Comparison of ENCODE assay signal across 7 mouse cellular contexts in the genomic region with DNA sequence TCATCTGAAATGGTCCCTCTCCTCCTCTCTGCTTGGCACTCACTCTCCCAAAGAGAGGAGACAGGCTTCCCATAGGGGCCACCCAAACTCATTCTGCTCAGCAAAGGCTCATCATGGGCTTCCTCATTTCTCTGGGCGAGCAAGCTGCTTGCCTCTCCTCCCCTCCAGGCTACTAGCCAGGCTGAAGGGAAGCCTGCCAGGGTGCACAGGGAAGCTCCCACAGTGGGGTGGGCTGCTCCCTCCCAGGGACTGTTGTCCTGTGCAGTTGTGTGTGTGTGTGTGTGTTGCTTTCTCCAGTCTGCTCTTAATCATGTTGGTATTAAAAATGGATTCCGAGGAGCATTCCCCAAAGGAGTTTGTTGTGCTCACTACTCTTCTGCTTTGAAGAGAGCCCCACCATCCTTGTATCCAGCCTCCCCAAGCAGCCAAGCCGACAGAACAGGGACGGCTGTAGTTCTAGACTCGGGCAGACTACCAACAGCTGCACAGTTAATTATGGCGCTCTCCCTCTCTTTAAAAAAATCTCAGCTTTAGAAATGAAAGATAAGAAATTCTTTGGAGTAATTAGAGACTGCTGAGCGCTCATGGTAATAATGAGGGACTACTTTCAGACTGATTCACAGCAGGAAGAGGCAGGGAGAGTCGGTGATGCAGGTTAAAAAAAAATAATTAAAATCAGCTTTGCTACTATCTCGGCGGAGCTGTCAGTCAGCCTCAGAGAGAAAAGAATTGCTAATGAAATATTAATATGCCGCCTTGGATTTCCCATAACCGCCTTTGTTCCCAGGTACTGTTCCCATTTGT.
DNase-seq lines count a peak whose midpoint lies in the region; ATAC-seq and TF ChIP-seq lines count a peak whose summit lies in the region.

No protein-coding gene starts in this region.

- no peak for TF ChIP-seq CTCF in lung, embryonic 14.5 days (IDR thresholded peaks at IDR 0.05; ENCODE audit: low read depth)
- no peak for TF ChIP-seq CTCF in lung, postnatal 0 days (IDR thresholded peaks at IDR 0.05)

- 40% methylated on average over 12 of the region's 12 CpGs for WGBS in lung, embryonic 14.5 days
- 51% methylated on average over 12 of the region's 12 CpGs for WGBS in lung, postnatal 0 days
- 3% methylated on average over 12 of the region's 12 CpGs for WGBS in forebrain, embryonic 14.5 days
- WGBS in midbrain, embryonic 11.5 days = 26% methylated on average over 12 of the region's 12 CpGs

- H3K4me1 ChIP-seq in lung, embryonic 14.5 days (ENCODE audit: insufficient read depth) = 0 out of 2 replicates have a peak, but pooled peaks cover 3% of the 10 kb centered on the region
- no peaks in the 10 kb centered on the region for H3K4me1 ChIP-seq in lung, postnatal 0 days (ENCODE audit: insufficient read depth, low read depth, low read length)
- peaks cover 41% of the 10 kb centered on the region for H3K4me1 ChIP-seq in forebrain, embryonic 14.5 days (ENCODE audit: control insufficient read depth, insufficient read depth, low read length)
- H3K4me1 ChIP-seq in midbrain, embryonic 11.5 days (ENCODE audit: control insufficient read depth, insufficient read depth, low read length) = peaks cover 25% of the 10 kb centered on the region

- no peaks in the 10 kb centered on the region for H3K27me3 ChIP-seq in lung, embryonic 14.5 days (ENCODE audit: insufficient read depth, low read length)
- no peaks in the 10 kb centered on the region for H3K27me3 ChIP-seq in lung, postnatal 0 days (replicated peaks; ENCODE audit: insufficient read depth, low read length)
- H3K27me3 ChIP-seq in forebrain, embryonic 14.5 days (replicated peaks; ENCODE audit: control insufficient read depth, insufficient read depth, low read length) = no peaks in the 10 kb centered on the region
- no peaks in the 10 kb centered on the region for H3K27me3 ChIP-seq in midbrain, embryonic 11.5 days (ENCODE audit: control insufficient read depth, insufficient read depth, low read length)

- intact Hi-C loops in heart, postnatal 36 days (cut with DNase I) = no loop called here

- peak; percentile 26 for DNase-seq in lung, embryonic 14.5 days
- no peak for DNase-seq in lung, postnatal 0 days (ENCODE audit: low spot score)
- DNase-seq in forebrain, embryonic 14.5 days (ENCODE audit: low spot score) = peak; percentile 89
- peak; percentile 25 to 29 for DNase-seq in heart, postnatal 36 days
- peak; percentile 84 for DNase-seq in midbrain, embryonic 11.5 days (ENCODE audit: low spot score, missing footprints)
- peak; percentile 5 for DNase-seq in testis, postnatal 14 days (ENCODE audit: low spot score)
- DNase-seq in embryo, embryonic 9.5 days (ENCODE audit: extremely low spot score) = no peak

- no peaks in the 10 kb centered on the region for H3K36me3 ChIP-seq in lung, embryonic 14.5 days (ENCODE audit: insufficient read depth)
- H3K36me3 ChIP-seq in lung, postnatal 0 days (ENCODE audit: insufficient read depth, low read length) = no peaks in the 10 kb centered on the region
- H3K36me3 ChIP-seq in forebrain, embryonic 14.5 days (ENCODE audit: control insufficient read depth, insufficient read depth, low read length) = no peaks in the 10 kb centered on the region
- no peaks in the 10 kb centered on the region for H3K36me3 ChIP-seq in midbrain, embryonic 11.5 days (ENCODE audit: control insufficient read depth, insufficient read depth, low read length)

- H3K4me2 ChIP-seq in lung, embryonic 14.5 days = peak overlapping the region; percentile 21; the same call in 1 of the 2 replicates
- no peak overlapping the region for H3K4me2 ChIP-seq in lung, postnatal 0 days (replicated peaks; ENCODE audit: low read depth, low read length)
- H3K4me2 ChIP-seq in forebrain, embryonic 14.5 days (ENCODE audit: low read length) = peak overlapping the region; percentile 8
- peak overlapping the region; percentile 3 for H3K4me2 ChIP-seq in midbrain, embryonic 11.5 days

- H3K27ac ChIP-seq in lung, embryonic 14.5 days (ENCODE audit: low read depth) = no peak overlapping the region
- H3K27ac ChIP-seq in lung, postnatal 0 days (ENCODE audit: low read length) = no peak overlapping the region
- H3K27ac ChIP-seq in forebrain, embryonic 14.5 days (ENCODE audit: low read depth, low read length) = peak overlapping the region; percentile 97
- H3K27ac ChIP-seq in midbrain, embryonic 11.5 days (ENCODE audit: low read depth, low read length) = peak overlapping the region; percentile 69

- no peak for ATAC-seq in lung, embryonic 14.5 days (ENCODE audit: insufficient read depth)
- no peak for ATAC-seq in lung, postnatal 0 days
- peak; percentile 85 for ATAC-seq in forebrain, embryonic 14.5 days
- ATAC-seq in midbrain, embryonic 11.5 days (ENCODE audit: low FRiP score) = peak; percentile 61; the same call in 1 of the 2 replicates

- no peak overlapping the region for H3K4me3 ChIP-seq in lung, embryonic 14.5 days (ENCODE audit: low read depth, low read length)
- H3K4me3 ChIP-seq in lung, postnatal 0 days (ENCODE audit: low read depth, low read length) = no peak overlapping the region
- H3K4me3 ChIP-seq in forebrain, embryonic 14.5 days (ENCODE audit: low read depth, low read length) = no peak overlapping the region
- H3K4me3 ChIP-seq in midbrain, embryonic 11.5 days (ENCODE audit: low read depth, low read length) = no peak overlapping the region

- H3K9ac ChIP-seq in lung, embryonic 14.5 days = no peak overlapping the region
- H3K9ac ChIP-seq in lung, postnatal 0 days (replicated peaks; ENCODE audit: low read depth) = no peak overlapping the region
- peak overlapping the region; percentile 40; the same call in 1 of the 2 replicates for H3K9ac ChIP-seq in forebrain, embryonic 14.5 days (ENCODE audit: low read length)
- peak overlapping the region; percentile 12 for H3K9ac ChIP-seq in midbrain, embryonic 11.5 days (ENCODE audit: low read length)

- H3K9me3 ChIP-seq in lung, embryonic 14.5 days (ENCODE audit: low read depth, low read length) = no peaks in the 10 kb centered on the region
- H3K9me3 ChIP-seq in lung, postnatal 0 days (ENCODE audit: low read length) = no peaks in the 10 kb centered on the region
- H3K9me3 ChIP-seq in forebrain, embryonic 14.5 days (replicated peaks; ENCODE audit: control insufficient read depth, low read length) = no peaks in the 10 kb centered on the region
- no peaks in the 10 kb centered on the region for H3K9me3 ChIP-seq in midbrain, embryonic 11.5 days (ENCODE audit: control insufficient read depth, low read length)

- no peak for TF ChIP-seq EP300 in lung, postnatal 0 days (IDR thresholded peaks at IDR 0.05)

Comparison
In these comparisons a context has a peak if more than half of its experiments do, and no peak if none do; other contexts are left out.
1. DNase-seq: peak in lung, embryonic 14.5 days (single experiment), forebrain, embryonic 14.5 days (single experiment), heart, postnatal 36 days (2 of 2), midbrain, embryonic 11.5 days (single experiment) and testis, postnatal 14 days (single experiment); none in lung, postnatal 0 days (single experiment) and embryo, embryonic 9.5 days (single experiment).
2. ATAC-seq: peak in forebrain, embryonic 14.5 days (single experiment) and midbrain, embryonic 11.5 days (single experiment); none in lung, embryonic 14.5 days (single experiment) and lung, postnatal 0 days (single experiment).
3. H3K27ac ChIP-seq: peak in forebrain, embryonic 14.5 days (single experiment) and midbrain, embryonic 11.5 days (single experiment); none in lung, embryonic 14.5 days (single experiment) and lung, postnatal 0 days (single experiment).
4. H3K9ac ChIP-seq: peak in forebrain, embryonic 14.5 days (single experiment) and midbrain, embryonic 11.5 days (single experiment); none in lung, embryonic 14.5 days (single experiment) and lung, postnatal 0 days (single experiment).